Mouse (Mus musculus): ENCODE measurements around the gene Golga4. TPM values are rescaled to one million over a fixed set of nuclear protein-coding genes. Genes with fewer than 3 reads are reported as not detected.

Golga4 gene
- polyA plus RNA-seq, 1 experiment = 85.1 TPM

DNA sequence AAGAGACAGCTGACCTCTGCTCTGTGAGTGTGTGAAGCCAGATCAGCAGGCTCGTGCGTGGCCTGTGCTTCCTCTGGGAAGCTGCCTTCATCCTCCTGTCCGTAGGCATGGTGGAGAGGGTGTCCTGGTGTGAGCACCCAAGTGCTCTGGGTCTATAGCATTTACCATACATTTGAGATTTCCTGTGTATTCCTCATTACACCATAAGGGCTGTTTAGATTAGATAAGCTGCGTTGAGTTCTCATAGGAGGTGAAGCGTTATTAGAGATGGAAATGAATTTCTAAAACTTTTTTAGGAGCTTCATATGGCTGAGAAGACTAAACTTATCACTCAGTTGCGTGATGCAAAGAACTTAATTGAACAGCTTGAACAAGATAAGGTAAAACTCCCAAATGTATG, 30.9 kb downstream of the Golga4 start:
- Histone ChIP-seq H3K4me3 (ENCODE audit: insufficient read depth, low read length) (no peak overlapping the region), H3K27ac (ENCODE audit: insufficient read depth, low read length) (no peak overlapping the region), H3K4me1 (ENCODE audit: control insufficient read depth, insufficient read depth, low read length) (peaks cover 5% of the 10 kb centered on the region)
- TF ChIP-seq CTCF (IDR thresholded peaks at IDR 0.05; ENCODE audit: borderline replicate concordance, insufficient read depth, low read length) = no peak
- no peak for TF ChIP-seq POLR2A (IDR thresholded peaks at IDR 0.05; ENCODE audit: low read depth, low read length)

GRCm38 (mm10) chr9:118537463-118538339, 31.6 kb downstream of the Golga4 start:
- Histone ChIP-seq H3K27ac (ENCODE audit: insufficient read depth, low read length) (no peak overlapping the region), H3K4me3 (ENCODE audit: insufficient read depth, low read length) (no peak overlapping the region), H3K4me1 (ENCODE audit: control insufficient read depth, insufficient read depth, low read length) (peaks cover 3% of the 10 kb centered on the region)
- no peak for TF ChIP-seq POLR2A (IDR thresholded peaks at IDR 0.05; ENCODE audit: low read depth, low read length)
- no peak for TF ChIP-seq CTCF (IDR thresholded peaks at IDR 0.05; ENCODE audit: borderline replicate concordance, insufficient read depth, low read length)

- Histone ChIP-seq H3K27ac (ENCODE audit: insufficient read depth, low read length) (no peak overlapping the region), H3K4me3 (ENCODE audit: insufficient read depth, low read length) (no peak overlapping the region), H3K4me1 (ENCODE audit: control insufficient read depth, insufficient read depth, low read length) (no peaks in the 10 kb centered on the region)
- no peak for TF ChIP-seq CTCF (IDR thresholded peaks at IDR 0.05; ENCODE audit: borderline replicate concordance, insufficient read depth, low read length)
- TF ChIP-seq POLR2A (IDR thresholded peaks at IDR 0.05; ENCODE audit: low read depth, low read length) = no peak
Observed at GRCm38 (mm10) chr9:118541851-118542250, 35.8 kb downstream of the Golga4 start.

GRCm38 (mm10) chr9:118545146-118545545, 39.1 kb downstream of the Golga4 start:
- Histone ChIP-seq H3K4me3 (ENCODE audit: insufficient read depth, low read length) (no peak overlapping the region), H3K4me1 (ENCODE audit: control insufficient read depth, insufficient read depth, low read length) (no peaks in the 10 kb centered on the region), H3K27ac (ENCODE audit: insufficient read depth, low read length) (no peak overlapping the region)
- TF ChIP-seq POLR2A (IDR thresholded peaks at IDR 0.05; ENCODE audit: low read depth, low read length) = no peak
- no peak for TF ChIP-seq CTCF (IDR thresholded peaks at IDR 0.05; ENCODE audit: borderline replicate concordance, insufficient read depth, low read length)

DNA sequence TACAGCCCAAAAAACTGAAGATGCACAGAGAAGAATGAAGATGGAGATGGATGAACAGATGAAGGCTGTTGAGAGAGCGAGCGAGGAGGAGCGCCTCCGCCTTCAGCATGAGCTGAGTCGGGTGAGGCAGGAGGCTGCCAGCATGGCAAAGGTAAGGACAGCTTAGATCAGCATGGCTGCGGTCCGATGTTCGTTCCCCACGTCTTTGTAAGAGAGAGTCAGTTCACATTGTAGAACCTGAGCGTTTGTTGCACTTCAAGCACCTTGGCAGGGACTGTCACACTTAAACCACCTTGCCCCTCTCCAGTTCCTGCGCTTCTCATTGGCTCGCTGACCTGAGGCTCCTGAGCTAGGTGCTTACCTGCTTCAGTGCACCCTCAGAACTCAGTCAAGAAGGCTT, 42.6 kb downstream of the Golga4 start:
- TF ChIP-seq POLR2A (IDR thresholded peaks at IDR 0.05; ENCODE audit: low read depth, low read length) (no peak), CTCF (IDR thresholded peaks at IDR 0.05; ENCODE audit: borderline replicate concordance, insufficient read depth, low read length) (no peak)
- Histone ChIP-seq H3K4me3 (ENCODE audit: insufficient read depth, low read length) (no peak overlapping the region), H3K4me1 (ENCODE audit: control insufficient read depth, insufficient read depth, low read length) (no peaks in the 10 kb centered on the region), H3K27ac (ENCODE audit: insufficient read depth, low read length) (no peak overlapping the region)

GRCm38 (mm10) chr9:118556951-118557780, 51.1 kb downstream of the Golga4 start:
- Histone ChIP-seq H3K4me3 (ENCODE audit: insufficient read depth, low read length) (no peak overlapping the region), H3K27ac (ENCODE audit: insufficient read depth, low read length) (no peak overlapping the region), H3K4me1 (ENCODE audit: control insufficient read depth, insufficient read depth, low read length) (no peaks in the 10 kb centered on the region)
- no peak for TF ChIP-seq CTCF (IDR thresholded peaks at IDR 0.05; ENCODE audit: borderline replicate concordance, insufficient read depth, low read length)
- no peak for TF ChIP-seq POLR2A (IDR thresholded peaks at IDR 0.05; ENCODE audit: low read depth, low read length)

GRCm38 (mm10) chr9:118563356-118563755, 57.3 kb downstream of the Golga4 start:
- Histone ChIP-seq H3K27ac (ENCODE audit: insufficient read depth, low read length) (no peak overlapping the region), H3K4me3 (ENCODE audit: insufficient read depth, low read length) (no peak overlapping the region), H3K4me1 (ENCODE audit: control insufficient read depth, insufficient read depth, low read length) (no peaks in the 10 kb centered on the region)
- TF ChIP-seq POLR2A (IDR thresholded peaks at IDR 0.05; ENCODE audit: low read depth, low read length) (no peak), CTCF (IDR thresholded peaks at IDR 0.05; ENCODE audit: borderline replicate concordance, insufficient read depth, low read length) (no peak)

- no peaks in the 10 kb centered on the region for H3K4me1 ChIP-seq (ENCODE audit: control insufficient read depth, insufficient read depth, low read length)
- no peak overlapping the region for H3K27ac ChIP-seq (ENCODE audit: insufficient read depth, low read length)
- TF ChIP-seq POLR2A (IDR thresholded peaks at IDR 0.05; ENCODE audit: low read depth, low read length) = no peak
- TF ChIP-seq CTCF (IDR thresholded peaks at IDR 0.05; ENCODE audit: borderline replicate concordance, insufficient read depth, low read length) = no peak
- H3K4me3 ChIP-seq (ENCODE audit: insufficient read depth, low read length) = no peak overlapping the region
Observed at GRCm38 (mm10) chr9:118563866-118564265, 57.8 kb downstream of the Golga4 start.

DNA sequence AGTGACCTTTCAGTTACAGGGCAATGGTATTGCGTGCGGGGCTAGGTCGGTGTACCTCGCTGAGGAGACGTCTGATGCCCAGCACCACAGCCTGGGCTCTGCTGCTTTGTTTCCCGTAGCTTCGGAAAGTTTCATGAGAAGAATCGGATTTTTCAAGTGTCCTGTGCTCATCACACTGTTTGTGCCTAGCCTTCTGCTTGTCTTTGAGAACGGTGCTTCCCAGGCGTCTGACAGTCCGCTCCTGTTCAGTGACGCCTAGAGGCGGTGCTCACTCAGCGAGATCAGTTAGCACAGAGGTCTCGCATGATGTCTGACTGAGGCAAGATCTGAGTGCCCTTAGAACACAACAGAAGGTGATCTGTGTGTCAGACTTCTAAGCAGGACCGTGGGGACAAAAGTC, 58.6 kb downstream of the Golga4 start:
- Histone ChIP-seq H3K4me1 (ENCODE audit: control insufficient read depth, insufficient read depth, low read length) (no peaks in the 10 kb centered on the region), H3K4me3 (ENCODE audit: insufficient read depth, low read length) (no peak overlapping the region)
- TF ChIP-seq POLR2A (IDR thresholded peaks at IDR 0.05; ENCODE audit: low read depth, low read length) (no peak), CTCF (IDR thresholded peaks at IDR 0.05; ENCODE audit: borderline replicate concordance, insufficient read depth, low read length) (no peak)

DNA sequence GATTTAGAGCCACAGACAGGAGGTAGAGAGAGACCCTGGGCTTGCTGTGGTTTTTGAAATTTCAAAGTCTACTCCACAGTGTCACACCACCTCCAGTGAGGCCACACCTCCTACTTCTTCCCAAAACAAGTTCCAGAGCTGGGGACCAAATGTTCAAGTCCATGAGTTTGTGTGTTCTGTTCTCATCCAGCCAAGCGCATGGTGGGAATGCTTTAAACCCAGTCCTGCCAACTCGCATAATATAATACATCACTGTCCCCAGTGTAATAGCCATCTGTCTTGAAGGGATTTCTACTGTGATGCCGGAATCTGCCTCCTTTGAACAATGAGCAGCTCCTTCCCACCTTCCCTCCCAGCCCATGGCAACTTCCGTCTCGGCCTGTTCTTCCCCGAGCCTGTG, 63.3 kb downstream of the Golga4 start:
- H3K4me1 ChIP-seq (ENCODE audit: control insufficient read depth, insufficient read depth, low read length) = no peaks in the 10 kb centered on the region
- H3K4me3 ChIP-seq (ENCODE audit: insufficient read depth, low read length) = no peak overlapping the region
- H3K27ac ChIP-seq (ENCODE audit: insufficient read depth, low read length) = no peak overlapping the region
- no peak for TF ChIP-seq POLR2A (IDR thresholded peaks at IDR 0.05; ENCODE audit: low read depth, low read length)
- no peak for TF ChIP-seq CTCF (IDR thresholded peaks at IDR 0.05; ENCODE audit: borderline replicate concordance, insufficient read depth, low read length)

More for the DNA sequence above, 58.6 kb downstream of the Golga4 start:
- H3K27ac ChIP-seq (ENCODE audit: insufficient read depth, low read length) = no peak overlapping the region
